Mouse (Mus musculus): ENCODE measurements at regions not wholly inside any gene's neighbourhood (a gene's known extent, or its start where the extent isn't known, plus 50 kb on each side); places are given as distances from the start of the nearest gene placed in this dataset.

DNA sequence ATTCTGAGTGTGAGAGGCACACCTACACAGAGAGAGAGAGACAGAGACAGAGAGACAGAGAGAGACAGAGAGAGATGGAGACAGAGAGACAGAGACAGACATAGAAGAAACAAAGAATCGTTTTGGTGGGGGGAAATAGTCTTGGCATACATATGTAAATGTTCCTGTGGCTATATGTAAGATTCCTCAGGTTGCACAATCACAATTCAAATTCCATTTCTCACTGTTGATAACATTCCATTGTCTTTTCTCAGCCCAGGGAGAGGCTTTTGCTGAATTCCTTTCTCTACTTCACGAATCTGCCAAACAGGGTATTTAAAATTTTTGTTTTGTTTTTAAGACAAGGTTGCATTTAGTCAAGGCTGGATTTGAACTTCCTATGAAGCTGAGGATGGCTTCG, 205.0 kb upstream of the Ell2 start:
- Histone ChIP-seq H3K36me3 (ENCODE audit: control insufficient read depth, insufficient read depth, low read length) (no peaks in the 10 kb centered on the region), H3K27me3 (ENCODE audit: control insufficient read depth, insufficient read depth, low read length) (no peaks in the 10 kb centered on the region), H3K4me3 (ENCODE audit: low read depth, low read length) (no peak overlapping the region), H3K4me1 (ENCODE audit: control insufficient read depth, insufficient read depth, insufficient read length, low read length) (peaks cover 5% of the 10 kb centered on the region; the same call in 1 of the 2 replicates), H3K27ac (ENCODE audit: insufficient read depth, low read depth, low read length) (no peak overlapping the region)
- WGBS = 69% methylated on average over 3 of the region's 3 CpGs
- TF ChIP-seq CTCF (IDR thresholded peaks at IDR 0.05; ENCODE audit: extremely low read depth, insufficient read length, insufficient replicate concordance, low read depth, low read length) = no peak
- no peak for TF ChIP-seq POLR2A (IDR thresholded peaks at IDR 0.05; ENCODE audit: low read depth, low read length)

DNA sequence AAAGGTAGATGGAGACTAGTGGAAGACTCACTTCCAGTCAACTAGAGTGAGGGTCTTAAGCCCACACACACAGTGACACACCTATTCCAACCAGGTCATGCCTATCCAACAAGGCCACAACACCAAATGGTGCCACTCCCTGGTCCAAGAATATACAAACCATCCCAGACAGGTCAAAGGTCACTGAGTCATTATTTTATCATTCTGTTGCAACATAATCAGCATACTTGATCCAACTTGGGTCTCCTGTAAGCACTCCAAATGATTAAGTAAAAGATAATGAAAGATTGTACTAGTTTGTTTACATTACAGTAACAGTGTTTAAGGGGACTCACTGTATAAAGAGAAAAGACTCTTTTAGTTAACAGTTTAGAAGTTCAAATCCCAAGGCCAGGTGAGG, 203.2 kb upstream of the Ell2 start:
- Histone ChIP-seq H3K27me3 (ENCODE audit: control insufficient read depth, insufficient read depth, low read length) (no peaks in the 10 kb centered on the region), H3K27ac (ENCODE audit: insufficient read depth, low read depth, low read length) (no peak overlapping the region), H3K4me3 (ENCODE audit: low read depth, low read length) (no peak overlapping the region), H3K36me3 (ENCODE audit: control insufficient read depth, insufficient read depth, low read length) (no peaks in the 10 kb centered on the region), H3K4me1 (ENCODE audit: control insufficient read depth, insufficient read depth, insufficient read length, low read length) (peaks cover 5% of the 10 kb centered on the region; the same call in 1 of the 2 replicates)
- no peak for TF ChIP-seq POLR2A (IDR thresholded peaks at IDR 0.05; ENCODE audit: low read depth, low read length)
- no peak for TF ChIP-seq CTCF (IDR thresholded peaks at IDR 0.05; ENCODE audit: extremely low read depth, insufficient read length, insufficient replicate concordance, low read depth, low read length)

DNA sequence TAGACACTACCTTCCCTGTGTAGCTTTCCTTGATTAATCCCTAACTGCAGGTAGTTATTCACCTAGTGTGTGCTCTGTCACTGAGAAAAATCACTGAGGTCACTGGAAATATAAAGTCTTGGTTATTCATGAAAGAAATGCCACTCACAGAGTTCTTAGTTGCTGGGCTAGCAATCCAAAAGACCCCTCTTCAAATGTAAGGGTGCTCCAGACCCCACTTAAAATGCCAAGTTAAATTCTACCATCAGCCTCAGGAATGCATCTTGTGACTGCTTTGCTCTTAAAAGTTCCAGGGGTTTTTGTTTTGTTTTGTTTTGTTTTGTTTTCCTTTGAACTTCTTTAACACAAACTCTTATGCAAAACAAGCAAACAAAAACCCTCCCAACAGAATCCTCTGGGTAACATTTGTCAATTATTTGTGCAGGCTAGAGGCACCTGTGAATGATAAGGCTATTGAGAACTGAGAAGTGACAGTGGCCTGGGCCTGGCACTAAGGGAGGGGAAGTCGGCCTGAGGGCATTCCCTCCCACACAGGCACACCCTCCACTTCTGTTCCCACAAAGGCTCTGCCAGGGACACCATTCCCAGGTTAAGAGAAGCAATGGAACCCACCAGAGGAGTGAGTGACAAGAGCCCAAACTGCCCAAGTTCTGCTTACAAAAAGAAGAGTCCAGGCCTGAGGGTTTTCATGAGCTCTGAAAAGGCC, 192.1 kb upstream of the Ell2 start:
- 22% methylated on average over 1 of the region's 1 CpGs for WGBS
- H3K27ac ChIP-seq (ENCODE audit: insufficient read depth, low read depth, low read length) = no peak overlapping the region
- H3K27me3 ChIP-seq (ENCODE audit: control insufficient read depth, insufficient read depth, low read length) = no peaks in the 10 kb centered on the region
- H3K4me1 ChIP-seq (ENCODE audit: control insufficient read depth, insufficient read depth, insufficient read length, low read length) = no peaks in the 10 kb centered on the region
- H3K4me3 ChIP-seq (ENCODE audit: low read depth, low read length) = no peak overlapping the region
- TF ChIP-seq POLR2A (IDR thresholded peaks at IDR 0.05; ENCODE audit: low read depth, low read length) (no peak), CTCF (IDR thresholded peaks at IDR 0.05; ENCODE audit: extremely low read depth, insufficient read length, insufficient replicate concordance, low read depth, low read length) (no peak)
- H3K36me3 ChIP-seq (ENCODE audit: control insufficient read depth, insufficient read depth, low read length) = no peaks in the 10 kb centered on the region

GRCm38 (mm10) chr13:75523293-75524278, 183.0 kb upstream of the Ell2 start:
- Histone ChIP-seq H3K4me3 (ENCODE audit: low read depth, low read length) (no peak overlapping the region), H3K36me3 (ENCODE audit: control insufficient read depth, insufficient read depth, low read length) (no peaks in the 10 kb centered on the region), H3K4me1 (ENCODE audit: control insufficient read depth, insufficient read depth, insufficient read length, low read length) (no peaks in the 10 kb centered on the region), H3K27me3 (ENCODE audit: control insufficient read depth, insufficient read depth, low read length) (no peaks in the 10 kb centered on the region), H3K27ac (ENCODE audit: insufficient read depth, low read depth, low read length) (no peak overlapping the region)
- TF ChIP-seq CTCF (IDR thresholded peaks at IDR 0.05; ENCODE audit: extremely low read depth, insufficient read length, insufficient replicate concordance, low read depth, low read length) (no peak), POLR2A (IDR thresholded peaks at IDR 0.05; ENCODE audit: low read depth, low read length) (no peak)
- 74% methylated on average over 4 of the region's 4 CpGs for WGBS

- H3K4me3 ChIP-seq (ENCODE audit: low read depth, low read length) = no peak overlapping the region
- no peaks in the 10 kb centered on the region for H3K27me3 ChIP-seq (ENCODE audit: control insufficient read depth, insufficient read depth, low read length)
- TF ChIP-seq POLR2A (IDR thresholded peaks at IDR 0.05; ENCODE audit: low read depth, low read length) = no peak
- no peak for TF ChIP-seq CTCF (IDR thresholded peaks at IDR 0.05; ENCODE audit: extremely low read depth, insufficient read length, insufficient replicate concordance, low read depth, low read length)
- 93% methylated on average over 4 of the region's 4 CpGs for WGBS
- no peak overlapping the region for H3K27ac ChIP-seq (ENCODE audit: insufficient read depth, low read depth, low read length)
- no peaks in the 10 kb centered on the region for H3K4me1 ChIP-seq (ENCODE audit: control insufficient read depth, insufficient read depth, insufficient read length, low read length)
- no peaks in the 10 kb centered on the region for H3K36me3 ChIP-seq (ENCODE audit: control insufficient read depth, insufficient read depth, low read length)
Observed at GRCm38 (mm10) chr13:75524481-75524880, 182.1 kb upstream of the Ell2 start.

DNA sequence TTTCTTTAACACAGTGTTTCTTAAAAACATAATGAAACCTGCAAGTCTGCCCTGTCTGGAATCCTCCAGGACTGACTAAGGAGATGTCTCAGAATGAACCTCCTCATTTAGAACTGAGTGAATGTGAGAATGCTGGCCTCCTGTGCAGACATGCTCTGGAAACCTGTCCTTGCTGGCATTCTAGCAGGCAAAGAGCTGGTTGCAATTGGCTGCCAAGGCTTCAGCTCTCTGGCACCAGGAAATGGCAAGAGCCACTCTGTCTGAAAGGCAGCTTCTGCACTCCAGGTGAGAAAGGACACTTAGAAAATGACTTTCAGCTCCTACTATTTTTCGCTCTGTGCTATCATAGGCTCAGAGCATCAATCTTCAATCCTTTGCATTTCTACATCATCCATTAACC, 175.0 kb upstream of the Ell2 start:
- no peaks in the 10 kb centered on the region for H3K27me3 ChIP-seq (ENCODE audit: control insufficient read depth, insufficient read depth, low read length)
- H3K4me1 ChIP-seq (ENCODE audit: control insufficient read depth, insufficient read depth, insufficient read length, low read length) = no peaks in the 10 kb centered on the region
- no peak for TF ChIP-seq POLR2A (IDR thresholded peaks at IDR 0.05; ENCODE audit: low read depth, low read length)
- no peak for TF ChIP-seq CTCF (IDR thresholded peaks at IDR 0.05; ENCODE audit: extremely low read depth, insufficient read length, insufficient replicate concordance, low read depth, low read length)
- WGBS = 90% methylated on average over 1 of the region's 1 CpGs
- no peak overlapping the region for H3K4me3 ChIP-seq (ENCODE audit: low read depth, low read length)
- H3K27ac ChIP-seq (ENCODE audit: insufficient read depth, low read depth, low read length) = no peak overlapping the region
- H3K36me3 ChIP-seq (ENCODE audit: control insufficient read depth, insufficient read depth, low read length) = no peaks in the 10 kb centered on the region

GRCm38 (mm10) chr13:75541446-75541845, 165.1 kb upstream of the Ell2 start:
- Histone ChIP-seq H3K27me3 (ENCODE audit: control insufficient read depth, insufficient read depth, low read length) (no peaks in the 10 kb centered on the region), H3K36me3 (ENCODE audit: control insufficient read depth, insufficient read depth, low read length) (no peaks in the 10 kb centered on the region), H3K27ac (ENCODE audit: insufficient read depth, low read depth, low read length) (no peak overlapping the region), H3K4me3 (ENCODE audit: low read depth, low read length) (no peak overlapping the region), H3K4me1 (ENCODE audit: control insufficient read depth, insufficient read depth, insufficient read length, low read length) (peaks cover 7% of the 10 kb centered on the region; the same call in 1 of the 2 replicates)
- 36% methylated on average over 2 of the region's 2 CpGs for WGBS
- TF ChIP-seq POLR2A (IDR thresholded peaks at IDR 0.05; ENCODE audit: low read depth, low read length) = no peak
- TF ChIP-seq CTCF (IDR thresholded peaks at IDR 0.05; ENCODE audit: extremely low read depth, insufficient read length, insufficient replicate concordance, low read depth, low read length) = no peak

Measured in small intestine, adult 2 months (tissue).